Mouse (Mus musculus) kidney, embryonic 15.5 days (tissue): Measurements from ENCODE around the gene Adamtsl1. TPM values are rescaled to one million over a fixed set of nuclear protein-coding genes. Genes with fewer than 3 reads are reported as not detected.

Experiments used
- ATAC-seq: fragments of 200-750 bp; cut with Nextera tagmentation; replicated peaks from 2 replicates; pipeline ENCODE4 v1.8.0; 2017; ENCODE audit warnings: moderate TSS enrichment; ENCODE audit not compliant: low FRiP score
- H3K27ac ChIP-seq: fragments of 300-500 bp; sonication (generic); 2 replicates; pipeline ENCODE4 v1.5.1; 2015; ENCODE audit warnings: mild to moderate bottlenecking, inconsistent platforms
- H3K27me3 ChIP-seq: fragments of 300-500 bp; sonication (generic); 2 replicates; pipeline ENCODE4 v1.6.1; 2015; ENCODE audit warnings: inconsistent platforms
- H3K36me3 ChIP-seq: fragments of 300-500 bp; sonication (generic); 2 replicates; pipeline ENCODE4 v1.6.1; 2015; ENCODE audit warnings: inconsistent platforms
- H3K4me1 ChIP-seq: fragments of 300-500 bp; sonication (generic); 2 replicates; pipeline ENCODE4 v1.6.1; 2015; ENCODE audit warnings: inconsistent platforms
- H3K4me2 ChIP-seq: fragments of 300-500 bp; sonication (generic); 2 replicates; pipeline ENCODE4 v1.6.1; 2015; ENCODE audit warnings: moderate library complexity, mild to moderate bottlenecking, inconsistent platforms
- H3K4me3 ChIP-seq: fragments of 300-500 bp; sonication (generic); replicated peaks from 2 replicates; pipeline ENCODE4 v1.5.1; 2015; ENCODE audit warnings: mild to moderate bottlenecking, inconsistent platforms
- H3K9ac ChIP-seq: fragments of 300-500 bp; sonication (generic); 2 replicates; pipeline ENCODE4 v1.6.1; 2015; ENCODE audit warnings: mild to moderate bottlenecking, inconsistent platforms
- H3K9me3 ChIP-seq: fragments of 300-500 bp; sonication (generic); replicated peaks from 2 replicates; pipeline ENCODE4 v1.6.1; 2016; ENCODE audit warnings: inconsistent platforms
- WGBS: fragments of 180-500 bp; shearing (Covaris S2); methylation state at CpG from one replicate; pipeline ENCODE4 v1.1.7; 2015; ENCODE audit warnings: mixed read lengths; 5-methylcytosine and 5-hydroxymethylcytosine counted together
- polyA plus RNA-seq: library from polyadenylated mRNA; unstranded; fragments of >200 nt; fragmentation: Nextera tagmentation; extraction: Ambion mirVana; gene quantifications from 2 replicates; pipeline ENCODE4 v1.2.1, GENCODE M21; 2015

Adamtsl1 gene
- polyA plus RNA-seq, 1 experiment from 2014 or later: 21.5 TPM

DNA sequence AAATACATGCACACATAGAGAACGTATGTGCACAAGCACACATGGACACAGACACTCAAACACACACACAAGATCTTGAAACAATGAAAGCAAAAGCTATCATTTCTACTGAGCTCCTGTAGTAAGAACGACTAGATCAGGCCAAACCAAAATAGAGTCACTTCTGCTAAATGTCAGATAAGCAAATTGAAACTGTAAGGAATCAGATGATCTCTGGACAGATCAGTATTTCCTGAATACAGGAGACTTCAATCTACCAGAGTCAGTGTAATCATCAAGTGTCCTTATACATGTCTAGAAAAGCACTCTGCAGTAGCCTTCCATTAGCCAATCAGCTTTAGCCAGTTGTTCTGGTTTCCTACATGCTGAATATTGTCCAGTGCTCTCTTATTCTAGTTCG lies 441.4 kb downstream of the Adamtsl1 start:
- Histone ChIP-seq H3K4me2 (no peak overlapping the region), H3K4me1 (0 out of 2 replicates have a peak, but pooled peaks cover 5% of the 10 kb centered on the region), H3K27me3 (no peaks in the 10 kb centered on the region), H3K9ac (no peak overlapping the region), H3K4me3 (no peak overlapping the region), H3K36me3 (no peaks in the 10 kb centered on the region), H3K27ac (no peak overlapping the region), H3K9me3 (no peaks in the 10 kb centered on the region)
- no peak for ATAC-seq
- 82% methylated on average over 3 of the region's 3 CpGs for WGBS

DNA sequence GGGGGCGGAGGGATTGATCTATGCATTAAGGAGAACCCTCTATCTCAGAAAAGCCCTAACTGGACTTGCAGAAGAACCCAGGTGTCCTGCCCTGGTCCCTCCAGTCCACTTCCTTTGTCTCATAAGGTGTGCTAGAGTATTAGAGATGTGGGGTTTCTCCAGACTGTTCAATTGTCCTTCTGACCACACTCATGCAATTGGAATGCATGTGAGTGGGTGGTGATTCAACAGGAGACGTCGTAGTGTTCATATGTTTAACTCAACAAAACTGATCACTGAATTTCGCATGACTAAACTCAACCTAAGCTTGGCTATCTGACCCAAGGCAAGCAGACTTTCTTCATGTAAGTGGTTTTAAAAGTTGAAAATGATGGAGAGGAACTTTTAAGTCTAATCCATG lies 443.3 kb downstream of the Adamtsl1 start:
- 0 out of 2 replicates have a peak, but pooled peaks cover 5% of the 10 kb centered on the region for H3K4me1 ChIP-seq
- no peak overlapping the region for H3K4me2 ChIP-seq
- H3K27me3 ChIP-seq: no peaks in the 10 kb centered on the region
- no peak overlapping the region for H3K4me3 ChIP-seq
- no peaks in the 10 kb centered on the region for H3K36me3 ChIP-seq
- H3K9ac ChIP-seq: no peak overlapping the region
- no peaks in the 10 kb centered on the region for H3K9me3 ChIP-seq
- no peak overlapping the region for H3K27ac ChIP-seq
- ATAC-seq: no peak
- WGBS: 76% methylated on average over 4 of the region's 4 CpGs

DNA sequence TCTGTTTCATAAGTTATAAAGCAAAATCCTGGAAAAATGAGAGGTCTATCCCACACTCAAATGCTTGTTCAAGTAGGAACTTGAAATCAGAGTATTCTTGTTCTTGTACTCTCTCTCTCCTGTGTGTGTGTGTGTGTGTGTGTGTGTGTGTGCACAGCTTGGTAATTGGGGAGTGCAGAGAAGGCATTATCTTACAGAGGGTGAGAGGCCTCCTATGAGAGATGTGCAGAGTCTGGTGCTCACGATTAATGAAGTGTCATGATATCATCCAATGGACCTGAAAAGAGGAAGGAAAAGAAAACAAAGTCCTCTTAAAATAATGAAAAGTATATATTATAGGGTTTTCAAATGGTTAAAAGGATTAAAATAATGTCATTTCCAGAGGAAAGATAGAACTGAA lies 443.9 kb downstream of the Adamtsl1 start:
- Histone ChIP-seq H3K36me3 (no peaks in the 10 kb centered on the region), H3K4me2 (no peak overlapping the region), H3K4me1 (0 out of 2 replicates have a peak, but pooled peaks cover 5% of the 10 kb centered on the region), H3K27ac (no peak overlapping the region), H3K9ac (no peak overlapping the region), H3K9me3 (no peaks in the 10 kb centered on the region), H3K27me3 (no peaks in the 10 kb centered on the region), H3K4me3 (no peak overlapping the region)
- ATAC-seq: no peak
- WGBS: 65% methylated on average over 1 of the region's 1 CpGs

DNA sequence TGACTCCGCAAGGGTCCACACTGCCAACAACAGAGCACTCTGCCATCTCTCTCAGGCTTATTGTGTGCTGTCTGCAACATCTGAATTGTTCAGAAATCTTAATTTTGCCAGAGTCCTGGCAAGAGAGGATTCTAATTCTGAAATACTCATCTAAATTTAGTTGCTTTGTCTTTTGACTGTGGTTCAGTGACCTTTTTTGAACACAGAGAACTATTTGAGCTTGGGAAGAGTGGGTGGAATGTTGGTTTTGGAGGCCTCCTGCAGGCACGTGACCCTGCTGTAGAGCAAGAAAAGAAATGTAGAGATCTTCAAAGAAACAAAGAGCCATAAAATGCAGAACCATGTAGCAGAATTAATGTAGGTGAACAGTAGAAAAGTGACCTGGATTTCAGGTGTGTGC lies 445.0 kb downstream of the Adamtsl1 start:
- Histone ChIP-seq H3K4me3 (no peak overlapping the region), H3K4me2 (no peak overlapping the region), H3K9me3 (no peaks in the 10 kb centered on the region), H3K27me3 (no peaks in the 10 kb centered on the region), H3K27ac (0 out of 2 replicates have a peak overlapping the region, but pooled peaks have one; percentile 9), H3K9ac (no peak overlapping the region), H3K4me1 (0 out of 2 replicates have a peak, but pooled peaks cover 5% of the 10 kb centered on the region), H3K36me3 (no peaks in the 10 kb centered on the region)
- 69% methylated on average over 2 of the region's 2 CpGs for WGBS
- ATAC-seq: no peak

DNA sequence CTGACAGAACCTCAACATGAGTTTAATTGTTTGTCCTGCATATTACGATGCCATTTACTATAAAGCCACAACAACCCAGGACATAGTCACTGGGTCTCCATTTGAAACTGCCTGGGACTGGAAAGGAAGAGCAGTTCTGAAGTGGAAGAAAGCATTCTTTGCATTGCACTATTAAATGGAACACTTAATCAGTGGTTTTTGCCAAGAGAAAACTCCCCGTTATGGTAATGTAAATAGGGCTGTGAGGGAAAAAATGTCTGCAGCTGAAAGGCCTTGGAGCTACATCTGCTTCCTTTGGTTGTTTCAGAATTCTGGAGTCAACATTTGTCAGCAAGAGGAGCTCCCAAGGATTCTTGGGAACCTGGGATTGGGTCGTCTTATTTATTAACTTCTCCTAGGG lies 462.2 kb downstream of the Adamtsl1 start:
- ATAC-seq: no peak
- Histone ChIP-seq H3K4me2 (no peak overlapping the region), H3K9me3 (no peaks in the 10 kb centered on the region), H3K36me3 (no peaks in the 10 kb centered on the region), H3K27me3 (no peaks in the 10 kb centered on the region), H3K27ac (no peak overlapping the region), H3K4me3 (no peak overlapping the region), H3K9ac (no peak overlapping the region), H3K4me1 (no peaks in the 10 kb centered on the region; the same call in 1 of the 2 replicates)
- WGBS: 80% methylated on average over 3 of the region's 3 CpGs

DNA sequence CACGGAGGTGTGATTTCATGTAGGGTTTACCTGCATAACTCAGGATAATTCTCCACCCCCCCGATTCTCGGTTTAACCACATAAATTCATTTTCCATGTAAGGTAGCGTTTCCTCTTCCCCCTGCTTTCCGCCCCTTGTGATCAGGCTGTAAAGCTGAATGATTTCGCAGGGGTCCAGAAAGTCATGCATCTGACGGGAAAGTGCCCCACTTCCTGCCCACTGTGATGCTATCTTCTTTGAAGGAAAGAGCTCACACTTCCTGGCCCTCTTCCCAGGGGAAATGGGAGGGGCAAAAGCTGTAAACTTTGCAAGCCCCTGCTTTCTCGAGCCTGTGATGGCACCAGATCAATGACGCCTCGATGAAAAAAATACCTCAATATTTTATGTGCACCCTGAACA lies 465.2 kb downstream of the Adamtsl1 start:
- Histone ChIP-seq H3K36me3 (no peaks in the 10 kb centered on the region), H3K4me1 (no peaks in the 10 kb centered on the region; the same call in 1 of the 2 replicates), H3K27me3 (no peaks in the 10 kb centered on the region), H3K4me2 (no peak overlapping the region), H3K27ac (0 out of 2 replicates have a peak overlapping the region, but pooled peaks have one; percentile 27), H3K9me3 (no peaks in the 10 kb centered on the region), H3K9ac (no peak overlapping the region), H3K4me3 (no peak overlapping the region)
- ATAC-seq: no peak
- WGBS: 44% methylated on average over 10 of the region's 10 CpGs

DNA sequence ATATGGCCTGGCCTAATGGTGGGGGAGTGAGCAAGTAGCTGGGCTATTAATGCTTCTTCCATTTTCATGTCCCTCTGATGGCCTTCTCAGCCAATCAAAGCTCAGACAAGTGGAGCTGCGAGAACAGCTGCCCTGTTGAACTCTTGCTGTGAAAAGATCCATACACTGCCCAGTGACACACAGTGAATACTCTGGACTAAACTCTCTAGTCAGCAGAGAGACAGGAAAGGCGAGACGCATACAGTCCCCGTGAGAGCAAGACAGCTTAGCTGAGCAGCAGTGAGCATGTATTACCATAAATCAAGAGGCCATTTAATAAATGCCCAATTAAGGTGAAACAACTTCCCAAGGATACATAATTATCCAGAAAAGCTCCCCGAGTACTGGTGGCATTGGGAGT lies 492.6 kb downstream of the Adamtsl1 start:
- H3K4me3 ChIP-seq: no peak overlapping the region
- no peaks in the 10 kb centered on the region for H3K9me3 ChIP-seq
- H3K9ac ChIP-seq: no peak overlapping the region
- no peaks in the 10 kb centered on the region for H3K27me3 ChIP-seq
- H3K36me3 ChIP-seq: no peaks in the 10 kb centered on the region
- no peak overlapping the region for H3K27ac ChIP-seq
- 0 out of 2 replicates have a peak, but pooled peaks cover 3% of the 10 kb centered on the region for H3K4me1 ChIP-seq
- no peak overlapping the region for H3K4me2 ChIP-seq
- 47% methylated on average over 5 of the region's 5 CpGs for WGBS
- ATAC-seq: no peak

DNA sequence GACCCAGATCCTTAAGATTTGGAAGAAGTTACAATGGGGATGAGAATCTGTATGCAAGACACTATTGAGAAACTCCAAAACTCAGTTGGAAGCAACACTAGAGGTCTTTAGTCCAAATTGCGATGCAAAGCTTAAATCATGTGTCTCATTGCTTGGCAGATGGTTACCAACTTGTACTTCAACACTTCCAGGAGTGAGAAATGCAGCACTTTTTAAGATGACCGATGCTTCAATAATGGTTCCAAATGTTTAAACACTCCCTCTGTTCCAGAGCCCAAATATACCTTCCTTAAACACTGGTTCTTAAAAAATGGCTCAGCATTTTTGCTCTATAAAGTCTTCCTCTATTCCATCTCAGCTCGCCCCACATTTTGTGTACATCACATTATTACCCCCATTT lies 499.7 kb downstream of the Adamtsl1 start:
- Histone ChIP-seq H3K36me3 (no peaks in the 10 kb centered on the region), H3K27ac (no peak overlapping the region), H3K27me3 (no peaks in the 10 kb centered on the region), H3K4me1 (no peaks in the 10 kb centered on the region), H3K9me3 (no peaks in the 10 kb centered on the region), H3K4me2 (no peak overlapping the region), H3K4me3 (no peak overlapping the region), H3K9ac (no peak overlapping the region)
- WGBS: 92% methylated on average over 3 of the region's 3 CpGs
- no peak for ATAC-seq

DNA sequence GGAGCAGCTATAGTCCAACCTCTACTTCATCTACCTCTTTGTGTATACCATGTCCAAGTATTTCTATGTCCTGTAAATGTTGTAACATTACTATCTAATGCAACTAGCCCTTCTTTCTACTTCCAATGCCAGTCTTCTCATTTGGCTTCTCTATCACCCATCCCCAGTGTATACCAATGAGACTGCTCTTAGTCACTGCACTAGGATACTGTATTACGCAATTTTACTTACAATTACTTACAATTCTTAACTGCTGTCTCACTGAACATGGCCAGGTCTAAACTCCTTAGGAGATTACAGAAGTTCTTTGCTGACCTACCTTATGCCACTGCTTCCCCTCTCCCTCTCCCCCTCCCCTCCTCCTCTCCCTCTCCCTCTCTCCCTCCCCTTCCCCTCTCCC lies 505.0 kb downstream of the Adamtsl1 start:
- Histone ChIP-seq H3K27ac (no peak overlapping the region), H3K4me1 (0 out of 2 replicates have a peak, but pooled peaks cover 2% of the 10 kb centered on the region), H3K4me3 (no peak overlapping the region), H3K4me2 (no peak overlapping the region), H3K9ac (no peak overlapping the region), H3K36me3 (no peaks in the 10 kb centered on the region), H3K9me3 (no peaks in the 10 kb centered on the region), H3K27me3 (no peaks in the 10 kb centered on the region)
- no peak for ATAC-seq
- WGBS: 90% methylated on average over 1 of the region's 1 CpGs

DNA sequence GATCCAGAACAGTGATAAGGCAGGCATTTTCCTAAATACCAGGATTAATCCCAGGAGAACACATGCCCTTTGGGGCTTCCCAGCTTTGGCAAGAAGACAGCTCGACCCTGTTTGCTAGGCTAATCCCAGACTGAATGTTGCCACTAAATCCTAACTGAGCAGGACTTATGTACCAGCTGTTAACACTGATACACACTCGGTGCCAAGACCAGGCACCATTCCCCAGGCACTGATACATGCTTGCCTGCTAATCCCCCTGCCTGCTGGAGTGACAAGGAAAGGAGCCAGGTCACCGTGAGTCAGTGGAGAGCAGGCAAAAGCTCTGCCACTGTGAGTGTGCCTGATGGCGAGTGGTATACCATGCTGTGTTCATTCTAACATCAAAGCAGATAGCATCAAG lies 505.6 kb downstream of the Adamtsl1 start:
- Histone ChIP-seq H3K4me3 (no peak overlapping the region), H3K4me2 (no peak overlapping the region), H3K36me3 (no peaks in the 10 kb centered on the region), H3K9me3 (no peaks in the 10 kb centered on the region), H3K4me1 (0 out of 2 replicates have a peak, but pooled peaks cover 2% of the 10 kb centered on the region), H3K27me3 (no peaks in the 10 kb centered on the region), H3K9ac (no peak overlapping the region), H3K27ac (no peak overlapping the region)
- 54% methylated on average over 4 of the region's 4 CpGs for WGBS
- no peak for ATAC-seq

DNA sequence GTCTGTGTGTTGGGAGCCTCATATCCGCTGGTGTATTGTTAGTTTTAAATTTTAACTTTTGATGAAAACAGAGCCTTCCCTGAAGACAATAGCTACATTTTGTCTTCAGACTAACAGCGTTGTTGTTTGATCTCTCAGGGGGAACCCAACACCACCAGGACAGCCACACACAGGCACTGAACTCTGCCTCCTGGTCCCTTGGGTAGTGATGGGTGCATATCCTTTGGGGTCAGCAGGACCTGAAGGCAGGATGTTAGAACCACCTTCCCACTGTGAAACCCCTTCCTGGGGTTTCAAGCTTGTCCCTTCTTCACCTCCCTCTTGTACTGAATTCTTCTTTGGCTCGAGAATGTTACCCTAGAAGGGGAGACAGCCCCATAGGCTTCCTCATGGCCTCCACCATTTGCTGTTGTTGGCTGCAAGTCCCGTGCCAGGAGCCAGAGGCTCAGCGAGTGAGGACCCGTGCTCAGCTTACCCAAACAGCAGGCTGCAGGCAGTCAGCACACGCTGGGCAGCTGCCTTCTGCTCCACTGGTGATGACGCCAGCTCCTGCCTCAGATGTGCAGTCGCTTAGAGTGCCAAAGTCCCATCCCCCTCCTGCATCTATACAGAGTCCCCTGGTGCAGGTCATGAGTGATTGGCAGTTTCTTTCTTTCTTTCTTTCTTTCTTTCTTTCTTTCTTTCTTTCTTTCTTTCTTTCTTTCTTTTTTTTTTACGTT lies 506.6 kb downstream of the Adamtsl1 start:
- ATAC-seq: no peak
- H3K27ac ChIP-seq: no peak overlapping the region
- no peak overlapping the region for H3K4me3 ChIP-seq
- H3K4me1 ChIP-seq: 0 out of 2 replicates have a peak, but pooled peaks cover 2% of the 10 kb centered on the region
- WGBS: 53% methylated on average over 10 of the region's 10 CpGs
- H3K4me2 ChIP-seq: no peak overlapping the region
- H3K9me3 ChIP-seq: no peaks in the 10 kb centered on the region
- no peaks in the 10 kb centered on the region for H3K27me3 ChIP-seq
- no peak overlapping the region for H3K9ac ChIP-seq
- no peaks in the 10 kb centered on the region for H3K36me3 ChIP-seq

DNA sequence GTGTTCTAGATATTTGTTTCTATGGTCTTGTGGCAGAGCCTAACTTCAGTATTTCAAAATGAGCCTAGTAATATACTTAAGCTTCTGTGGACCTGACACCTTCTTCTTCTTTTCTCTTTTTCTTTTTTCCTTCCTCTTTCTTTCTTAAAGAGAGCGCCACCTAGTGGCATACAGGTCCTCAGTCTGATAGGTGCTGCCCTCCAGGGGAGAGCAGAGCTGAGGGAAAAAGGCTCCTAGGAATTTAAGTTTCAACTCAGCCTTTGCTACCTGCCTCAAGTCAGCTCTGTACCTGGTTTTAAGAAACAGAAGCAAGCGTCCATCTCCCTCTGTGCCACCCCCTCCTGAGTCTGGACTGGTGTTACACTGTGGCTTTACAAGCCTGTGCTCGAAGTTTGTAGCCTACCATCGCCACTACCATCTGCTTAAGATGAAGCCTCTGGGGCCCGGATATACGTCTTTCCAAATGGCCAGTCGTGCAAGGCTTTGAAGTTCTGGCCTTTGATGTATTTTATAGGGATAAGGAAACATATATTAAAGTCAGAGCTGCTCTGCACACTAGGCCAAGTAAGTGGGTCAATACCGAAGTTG lies 510.7 kb downstream of the Adamtsl1 start:
- 31% methylated on average over 8 of the region's 8 CpGs for WGBS
- ATAC-seq: no peak

More for the DNA sequence above, 510.7 kb downstream of the Adamtsl1 start:
- no peak overlapping the region for H3K27ac ChIP-seq
- no peak overlapping the region for H3K4me3 ChIP-seq
- H3K9ac ChIP-seq: no peak overlapping the region
- no peaks in the 10 kb centered on the region for H3K9me3 ChIP-seq
- 0 out of 2 replicates have a peak, but pooled peaks cover 2% of the 10 kb centered on the region for H3K4me1 ChIP-seq
- no peaks in the 10 kb centered on the region for H3K27me3 ChIP-seq
- no peak overlapping the region for H3K4me2 ChIP-seq
- H3K36me3 ChIP-seq: no peaks in the 10 kb centered on the region
